Mouse (Mus musculus) CH12.LX (cell line): Measurements from ENCODE around the gene Eefsec. TPM values are rescaled to one million over a fixed set of nuclear protein-coding genes. Genes with fewer than 3 reads are reported as not detected.

Experiments
- DNase-seq: peaks from one replicate; pipeline ENCODE4 v3.0.0-alpha.2; 2013; ENCODE audit errors: extremely low read depth
- H3K27ac ChIP-seq: 2 replicates; pipeline ENCODE4 v1.5.1; 2012; ENCODE audit warnings: low read depth, mild to moderate bottlenecking, control low read depth, moderate library complexity; ENCODE audit not compliant: insufficient read depth
- H3K27me3 ChIP-seq: replicated peaks from 2 replicates; pipeline ENCODE3; 2012; ENCODE audit warnings: inconsistent platforms
- H3K36me3 ChIP-seq, 2 experiments: replicated peaks in 1 of 2; 2 replicates each; pipeline versions ENCODE3 to v1.6.1; 2012; ENCODE audit warnings: inconsistent platforms in 1 of 2, low read length in 1 of 2, mild to moderate bottlenecking in 1 of 2, mixed read lengths in 1 of 2, moderate library complexity in 1 of 2; ENCODE audit not compliant: control insufficient read depth in 1 of 2, insufficient read depth in 1 of 2
- H3K4me1 ChIP-seq, 2 experiments: 2 replicates each; pipeline ENCODE4 v1.6.1; 2012; ENCODE audit warnings: inconsistent platforms in 1 of 2, moderate library complexity in 1 of 2; ENCODE audit not compliant: insufficient read depth in 2 of 2, control insufficient read depth in 1 of 2
- H3K4me2 ChIP-seq: 2 replicates; pipeline ENCODE4 v1.6.1; 2012; ENCODE audit warnings: low read depth, mild to moderate bottlenecking, control low read depth; ENCODE audit not compliant: poor library complexity, insufficient read depth, severe bottlenecking
- H3K4me3 ChIP-seq, 3 experiments: fragments of 150-350 bp in 1 of 3; sonication (generic) in 1 of 3; replicated peaks in 1 of 3; 2 replicates each; pipeline versions ENCODE3 to v1.5.1; 2011 to 2012; ENCODE audit warnings: low read depth in 2 of 3, low read length in 2 of 3, mild to moderate bottlenecking in 2 of 3, moderate library complexity in 2 of 3, control low read depth in 1 of 3, improper control_type of control experiment in 1 of 3, inconsistent platforms in 1 of 3, mixed read lengths in 1 of 3; ENCODE audit not compliant: poor library complexity in 1 of 3
- H3K79me2 ChIP-seq: replicated peaks from 2 replicates; pipeline ENCODE4 v1.6.1; 2012; ENCODE audit warnings: mild to moderate bottlenecking, moderate library complexity; ENCODE audit not compliant: control insufficient read depth, poor library complexity, insufficient read depth, severe bottlenecking; ENCODE audit errors: extremely low read depth
- H3K9ac ChIP-seq: 2 replicates; pipeline ENCODE4 v1.6.1; 2012; ENCODE audit warnings: low read depth, mild to moderate bottlenecking, control low read depth, moderate library complexity; ENCODE audit not compliant: insufficient read depth
- H3K9me3 ChIP-seq: replicated peaks from 2 replicates; pipeline ENCODE3; 2012; ENCODE audit warnings: low read length, inconsistent platforms, mixed read lengths
- BHLHE40 ChIP-seq: IDR thresholded peaks from 2 replicates; pipeline ENCODE4 v1.6.1; 2011; ENCODE audit warnings: mild to moderate bottlenecking, low read depth, low read length, improper control_type of control experiment
- CTCF ChIP-seq, 2 experiments: IDR thresholded peaks in 1 of 2; conservative IDR thresholded peaks in 1 of 2; 2 replicates each; pipeline ENCODE4 v1.5.1; 2011 to 2012; ENCODE audit warnings: low read depth in 2 of 2, low read length in 2 of 2, improper control_type of control experiment in 1 of 2, inconsistent platforms in 1 of 2, mild to moderate bottlenecking in 1 of 2, moderate library complexity in 1 of 2
- ELF1 ChIP-seq: IDR thresholded peaks from 2 replicates; pipeline ENCODE4 v1.6.1; 2014; ENCODE audit warnings: low read depth, mild to moderate bottlenecking, inconsistent platforms, low read length, improper control_type of control experiment
- EP300 ChIP-seq: IDR thresholded peaks from 2 replicates; pipeline ENCODE4 v1.6.1; 2011; ENCODE audit warnings: low read length, improper control_type of control experiment
- MAFK ChIP-seq: IDR thresholded peaks from 2 replicates; pipeline ENCODE4 v1.6.1; 2011; ENCODE audit warnings: low read length, improper control_type of control experiment; ENCODE audit not compliant: insufficient replicate concordance
- MAX ChIP-seq: IDR thresholded peaks from 2 replicates; pipeline ENCODE4 v1.6.1; 2011; ENCODE audit warnings: low read length, improper control_type of control experiment
- NELFE ChIP-seq: IDR thresholded peaks from 2 replicates; pipeline ENCODE4 v1.6.1; 2011; ENCODE audit warnings: low read depth, low read length, improper control_type of control experiment
- POLR2A ChIP-seq: IDR thresholded peaks from 2 replicates; pipeline ENCODE4 v1.6.1; 2011; ENCODE audit warnings: low read depth, mild to moderate bottlenecking, improper control_type of control experiment, low read length
- RAD21 ChIP-seq: IDR thresholded peaks from 2 replicates; pipeline ENCODE4 v1.6.1; 2011; ENCODE audit warnings: low read depth, mild to moderate bottlenecking, low read length, improper control_type of control experiment, moderate library complexity
- RCOR1 ChIP-seq: conservative IDR thresholded peaks from 2 replicates; pipeline ENCODE4 v1.6.1; 2012; ENCODE audit warnings: low read depth, mild to moderate bottlenecking, inconsistent platforms, low read length, improper control_type of control experiment
- SMC3 ChIP-seq: IDR thresholded peaks from 2 replicates; pipeline ENCODE4 v1.6.1; 2011; ENCODE audit warnings: low read depth, low read length, improper control_type of control experiment
- TCF12 ChIP-seq: IDR thresholded peaks from 2 replicates; pipeline ENCODE4 v1.6.1; 2014; ENCODE audit warnings: low read depth, mild to moderate bottlenecking, inconsistent platforms, low read length, improper control_type of control experiment
- USF2 ChIP-seq: conservative IDR thresholded peaks from 2 replicates; pipeline ENCODE4 v1.6.1; 2011; ENCODE audit warnings: low read depth, low read length, improper control_type of control experiment
- ZKSCAN1 ChIP-seq: IDR thresholded peaks from 2 replicates; pipeline ENCODE4 v1.6.1; 2012; ENCODE audit warnings: low read depth, inconsistent platforms, low read length, improper control_type of control experiment, borderline replicate concordance
- ZMIZ1 ChIP-seq: IDR thresholded peaks from 2 replicates; pipeline ENCODE4 v1.6.1; 2012; ENCODE audit warnings: low read depth, mild to moderate bottlenecking, inconsistent platforms, low read length, improper control_type of control experiment
- dilution Hi-C: fragments of 300-500 bp; cut with MboI; formaldehyde crosslinking; loops from 2 replicates; pipeline ENCODE4 v1.14.3; 2020; ENCODE audit warnings: low sequenced_read_pairs; ENCODE audit not compliant: extremely low pct_unique_long_range_greater_than_20kb, extremely low pct_ligation_motif_present
- in situ Hi-C: fragments of 300-500 bp; cut with MboI; formaldehyde crosslinking; loops from 3 replicates; pipeline ENCODE4 v1.14.3; 2019; ENCODE audit warnings: low sequenced_read_pairs, low pct_ligation_motif_present, low pct_unique_long_range_greater_than_20kb, mixed read lengths
- polyA plus RNA-seq: library from polyadenylated mRNA; unstranded; fragments of >175 nt; gene quantifications from 2 replicates; pipeline ENCODE4 v1.2.1, GENCODE M21; 2012; ENCODE audit warnings: low read depth; ENCODE audit not compliant: insufficient read length
- total RNA-seq, 2 experiments: library from RNA; depleted of rRNA; stranded (reverse); fragments of 300-350 nt in 1 of 2; fragments of >200 nt in 1 of 2; gene quantifications; 2 replicates each; pipeline ENCODE4 v1.2.3; 2012 to 2014

The Eefsec gene
- total and polyA plus RNA-seq, 3 experiments: 26.2 to 48.8 (median 32.1) TPM

DNA sequence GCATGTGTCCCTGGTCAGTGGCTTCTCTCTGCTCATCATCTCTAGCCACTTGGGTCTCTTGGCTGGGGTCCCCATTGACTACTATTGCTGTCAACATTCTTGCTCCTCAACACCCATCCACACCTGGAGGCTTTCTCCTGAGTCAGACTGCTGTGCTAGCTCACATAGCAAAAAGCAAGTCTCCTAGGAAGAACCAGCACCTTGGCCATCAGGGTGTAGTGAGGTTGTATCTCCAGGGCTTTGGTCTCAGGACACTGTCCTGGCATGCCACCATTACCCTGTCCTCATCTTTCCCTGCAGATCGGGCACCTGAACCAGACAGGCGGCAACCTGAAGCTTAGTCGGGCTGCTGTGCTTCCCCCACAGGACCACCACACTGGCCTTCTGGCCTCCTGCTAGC, 238.0 kb downstream of the Eefsec start:
- Histone ChIP-seq H3K9me3 (no peaks in the 10 kb centered on the region), H3K27ac (no peak overlapping the region), H3K27me3 (peaks cover 21% of the 10 kb centered on the region), H3K4me1 (peaks cover 0 to 17% of the 10 kb centered on the region in 2 experiments; a peak in 3 of 4 replicates), H3K79me2 (no peaks in the 10 kb centered on the region), H3K9ac (no peak overlapping the region), H3K36me3 (no peaks in the 10 kb centered on the region), H3K4me3 (no peak overlapping the region), H3K4me2 (no peak overlapping the region)
- in situ Hi-C loops (no loop called here), dilution Hi-C loops (no loop called here)
- TF ChIP-seq ZMIZ1: no peak
- no peak for TF ChIP-seq POLR2A
- no peak for TF ChIP-seq TCF12
- TF ChIP-seq NELFE: no peak
- TF ChIP-seq CTCF (conservative IDR thresholded peaks at IDR 0.05 in 1 of 2, IDR thresholded peaks at IDR 0.05 in 1 of 2; ENCODE audit: low read depth in 2 of 2, low read length in 2 of 2): no peak
- no peak for TF ChIP-seq USF2
- no peak for TF ChIP-seq EP300
- no peak for TF ChIP-seq SMC3
- TF ChIP-seq ZKSCAN1: no peak
- TF ChIP-seq RCOR1: no peak
- no peak for TF ChIP-seq ELF1
- no peak for DNase-seq

DNA sequence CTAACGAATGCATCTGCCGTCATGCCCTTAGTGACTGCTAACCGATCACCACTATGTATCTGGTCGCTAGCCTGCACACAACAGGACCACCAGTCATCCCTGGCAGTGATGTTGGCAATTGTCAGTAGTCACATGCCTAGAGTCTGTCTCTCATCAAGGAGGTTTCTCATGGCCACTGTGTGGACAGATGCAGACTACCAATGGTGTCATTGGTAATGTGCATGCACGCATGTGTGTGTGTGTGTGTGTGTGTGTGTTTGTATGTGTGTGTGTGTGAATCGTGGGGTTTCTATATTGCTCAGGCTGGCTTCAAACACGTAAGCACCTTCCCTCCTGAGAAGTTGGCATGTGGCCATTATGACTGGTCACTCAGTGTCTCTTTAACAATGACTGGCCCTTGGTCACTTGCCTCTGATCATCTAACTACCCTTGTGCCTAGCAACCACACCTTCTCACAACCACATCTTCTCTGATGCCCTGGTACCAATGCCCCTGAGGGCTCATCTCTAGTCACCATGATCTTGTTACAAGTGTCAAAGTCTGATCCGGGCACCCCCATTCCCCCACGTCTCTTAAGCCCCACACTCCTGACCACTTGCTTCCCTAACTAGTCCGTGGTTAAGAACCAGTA, 238.8 kb downstream of the Eefsec start:
- peaks cover 22% of the 10 kb centered on the region for H3K27me3 ChIP-seq
- H3K79me2 ChIP-seq: no peaks in the 10 kb centered on the region
- peaks cover 0 to 17% of the 10 kb centered on the region in 2 experiments; a peak in 3 of 4 replicates for H3K4me1 ChIP-seq
- H3K36me3 ChIP-seq: no peaks in the 10 kb centered on the region
- no peak overlapping the region for H3K4me3 ChIP-seq
- dilution Hi-C loops (no loop called here), in situ Hi-C loops (no loop called here)
- no peak for DNase-seq
- H3K9ac ChIP-seq: no peak overlapping the region
- no peak for TF ChIP-seq RAD21
- TF ChIP-seq MAFK: no peak
- no peak for TF ChIP-seq BHLHE40
- no peak for TF ChIP-seq MAX
- no peak for TF ChIP-seq ZKSCAN1
- TF ChIP-seq, all 38 proteins: peak for 0
- H3K27ac ChIP-seq: no peak overlapping the region
- no peak overlapping the region for H3K4me2 ChIP-seq
- H3K9me3 ChIP-seq: no peaks in the 10 kb centered on the region

Other genes with a start within 250 kb of the Eefsec start
- gene Dnajb8, start 224.3 kb downstream of the Eefsec start, total RNA-seq (2012; rRNA removed): not detected in 2 replicates
- not detected in 2 replicates for gene Dnajb8, start 224.3 kb downstream of the Eefsec start, total RNA-seq (2014; rRNA removed)
- not detected in 2 replicates for gene Dnajb8, start 224.3 kb downstream of the Eefsec start, polyA plus RNA-seq
- gene Ruvbl1, start 18.9 kb upstream of the Eefsec start, total RNA-seq (2012; rRNA removed): 156 and 207 TPM in 2 replicates
- 169 and 172 TPM in 2 replicates for gene Ruvbl1, start 18.9 kb upstream of the Eefsec start, total RNA-seq (2014; rRNA removed)
- 159 and 184 TPM in 2 replicates for gene Ruvbl1, start 18.9 kb upstream of the Eefsec start, polyA plus RNA-seq
- gene Sec61a1, start 72.4 kb upstream of the Eefsec start, total RNA-seq (2012; rRNA removed): 276 and 336 TPM in 2 replicates
- gene Sec61a1, start 72.4 kb upstream of the Eefsec start, total RNA-seq (2014; rRNA removed): 232 and 237 TPM in 2 replicates
- 130 and 139 TPM in 2 replicates for gene Sec61a1, start 72.4 kb upstream of the Eefsec start, polyA plus RNA-seq
- not detected in 2 replicates for gene Kbtbd12, start 191.4 kb upstream of the Eefsec start, total RNA-seq (2012; rRNA removed)
- gene Kbtbd12, start 191.4 kb upstream of the Eefsec start, total RNA-seq (2014; rRNA removed): not detected in 2 replicates
- gene Kbtbd12, start 191.4 kb upstream of the Eefsec start, polyA plus RNA-seq: not detected in 2 replicates